Mouse (Mus musculus) limb, embryonic 12.5 days (tissue): ENCODE data around the gene Il3. TPM values are rescaled to one million over a fixed set of nuclear protein-coding genes. Genes with fewer than 3 reads are reported as not detected.

Source experiments
- polyA plus RNA-seq: library from polyadenylated mRNA; unstranded; fragments of >200 nt; fragmentation: Nextera tagmentation; extraction: Ambion mirVana; gene quantifications from 2 replicates; pipeline ENCODE4 v1.2.1, GENCODE M21; 2016

Il3 gene
- polyA plus RNA-seq, 1 experiment from 2014 or later = not detected

Other genes starting within 250 kb of the Il3 start
- 1.3 and 1.7 TPM in 2 replicates for gene Slc22a4, start 239.2 kb downstream of the Il3 start, polyA plus RNA-seq
- 188 and 205 TPM in 2 replicates for gene Pdlim4, start 198.3 kb downstream of the Il3 start, polyA plus RNA-seq
- gene P4ha2, start 167.2 kb downstream of the Il3 start, polyA plus RNA-seq = 52.7 and 56.6 TPM in 2 replicates
- not detected in 2 replicates for gene Csf2, start 17.6 kb downstream of the Il3 start, polyA plus RNA-seq
- 1.0 and 2.8 TPM in 2 replicates for gene Acsl6, start 36.5 kb upstream of the Il3 start, polyA plus RNA-seq
- not detected in 2 replicates for gene Meikin, start 103.4 kb upstream of the Il3 start, polyA plus RNA-seq
- gene Fnip1, start 170.9 kb upstream of the Il3 start, polyA plus RNA-seq = 12.2 and 13.0 TPM in 2 replicates